Mouse (Mus musculus): ENCODE measurements around the gene Edaradd. TPM values are rescaled to one million over a fixed set of nuclear protein-coding genes. Genes with fewer than 3 reads are reported as not detected.

Edaradd gene
- polyA plus RNA-seq, 1 experiment from 2014 or later, result 0.38 TPM

- Histone ChIP-seq H3K36me3 (ENCODE audit: control insufficient read depth, insufficient read depth, low read length) (no peaks in the 10 kb centered on the region), H3K27ac (replicated peaks in 1 of 2; ENCODE audit: control insufficient read depth in 1 of 2, insufficient read depth in 1 of 2, low read depth in 2 of 2, low read length in 2 of 2) (no peak overlapping the region), H3K4me2 (ENCODE audit: low read length) (no peak overlapping the region), H3K27me3 (ENCODE audit: control insufficient read depth, insufficient read depth, low read length) (no peaks in the 10 kb centered on the region), H3K4me1 (ENCODE audit: control insufficient read depth in 2 of 2, insufficient read depth in 2 of 2, low read length in 2 of 2) (no peaks in the 10 kb centered on the region), H3K9me3 (ENCODE audit: control insufficient read depth, low read length) (no peaks in the 10 kb centered on the region), H3K4me3 (ENCODE audit: control insufficient read depth in 1 of 2, insufficient read depth in 1 of 2, low read depth in 1 of 2, low read length in 2 of 2) (no peak overlapping the region), H3K9ac (ENCODE audit: low read length) (no peak overlapping the region)
- 65% methylated on average over 6 of the region's 6 CpGs for WGBS
- no peak for ATAC-seq (ENCODE audit: insufficient number of reproducible peaks, insufficient read depth, low FRiP score, low read depth)
These were observed 39.4 kb upstream of the Edaradd start for GRCm38 (mm10) chr13:12559462-12560120.

- Histone ChIP-seq H3K4me2 (ENCODE audit: low read length) (no peak overlapping the region), H3K36me3 (ENCODE audit: control insufficient read depth, insufficient read depth, low read length) (no peaks in the 10 kb centered on the region), H3K9me3 (ENCODE audit: control insufficient read depth, low read length) (no peaks in the 10 kb centered on the region), H3K27ac (replicated peaks in 1 of 2; ENCODE audit: control insufficient read depth in 1 of 2, insufficient read depth in 1 of 2, low read depth in 2 of 2, low read length in 2 of 2) (no peak overlapping the region), H3K4me1 (ENCODE audit: control insufficient read depth in 2 of 2, insufficient read depth in 2 of 2, low read length in 2 of 2) (no peaks in the 10 kb centered on the region), H3K4me3 (ENCODE audit: control insufficient read depth in 1 of 2, insufficient read depth in 1 of 2, low read depth in 1 of 2, low read length in 2 of 2) (no peak overlapping the region), H3K27me3 (ENCODE audit: control insufficient read depth, insufficient read depth, low read length) (no peaks in the 10 kb centered on the region), H3K9ac (ENCODE audit: low read length) (no peak overlapping the region)
- no peak for ATAC-seq (ENCODE audit: insufficient number of reproducible peaks, insufficient read depth, low FRiP score, low read depth)
- 65% methylated on average over 3 of the region's 3 CpGs for WGBS
These were observed 38.8 kb upstream of the Edaradd start for GRCm38 (mm10) chr13:12559044-12559443.

GRCm38 (mm10) chr13:12554211-12554610, 34.0 kb upstream of the Edaradd start:
- 67% methylated on average over 4 of the region's 4 CpGs for WGBS
- no peak for ATAC-seq (ENCODE audit: insufficient number of reproducible peaks, insufficient read depth, low FRiP score, low read depth)
- no peak overlapping the region for H3K4me2 ChIP-seq (ENCODE audit: low read length)
- H3K9me3 ChIP-seq (ENCODE audit: control insufficient read depth, low read length), result no peaks in the 10 kb centered on the region
- no peaks in the 10 kb centered on the region for H3K36me3 ChIP-seq (ENCODE audit: control insufficient read depth, insufficient read depth, low read length)
- no peaks in the 10 kb centered on the region for H3K27me3 ChIP-seq (ENCODE audit: control insufficient read depth, insufficient read depth, low read length)
- no peaks in the 10 kb centered on the region for H3K4me1 ChIP-seq (ENCODE audit: control insufficient read depth in 2 of 2, insufficient read depth in 2 of 2, low read length in 2 of 2)
- no peak overlapping the region for H3K4me3 ChIP-seq (ENCODE audit: control insufficient read depth in 1 of 2, insufficient read depth in 1 of 2, low read depth in 1 of 2, low read length in 2 of 2)
- H3K9ac ChIP-seq (ENCODE audit: low read length), result no peak overlapping the region
- H3K27ac ChIP-seq (replicated peaks in 1 of 2; ENCODE audit: control insufficient read depth in 1 of 2, insufficient read depth in 1 of 2, low read depth in 2 of 2, low read length in 2 of 2), result no peak overlapping the region

GRCm38 (mm10) chr13:12543880-12544568, 23.8 kb upstream of the Edaradd start:
- ATAC-seq (ENCODE audit: insufficient number of reproducible peaks, insufficient read depth, low FRiP score, low read depth), result no peak
- Histone ChIP-seq H3K27me3 (ENCODE audit: control insufficient read depth, insufficient read depth, low read length) (no peaks in the 10 kb centered on the region), H3K36me3 (ENCODE audit: control insufficient read depth, insufficient read depth, low read length) (no peaks in the 10 kb centered on the region), H3K9ac (ENCODE audit: low read length) (no peak overlapping the region), H3K4me2 (ENCODE audit: low read length) (no peak overlapping the region), H3K4me3 (ENCODE audit: control insufficient read depth in 1 of 2, insufficient read depth in 1 of 2, low read depth in 1 of 2, low read length in 2 of 2) (no peak overlapping the region), H3K27ac (replicated peaks in 1 of 2; ENCODE audit: control insufficient read depth in 1 of 2, insufficient read depth in 1 of 2, low read depth in 2 of 2, low read length in 2 of 2) (no peak overlapping the region), H3K9me3 (ENCODE audit: control insufficient read depth, low read length) (no peaks in the 10 kb centered on the region), H3K4me1 (ENCODE audit: control insufficient read depth in 2 of 2, insufficient read depth in 2 of 2, low read length in 2 of 2) (peaks cover 7 to 8% of the 10 kb centered on the region in 2 experiments)
- WGBS, result 78% methylated on average over 8 of the region's 8 CpGs

GRCm38 (mm10) chr13:12543246-12543645, 23.0 kb upstream of the Edaradd start:
- H3K27ac ChIP-seq (replicated peaks in 1 of 2; ENCODE audit: control insufficient read depth in 1 of 2, insufficient read depth in 1 of 2, low read depth in 2 of 2, low read length in 2 of 2), result no peak overlapping the region
- no peak overlapping the region for H3K4me3 ChIP-seq (ENCODE audit: control insufficient read depth in 1 of 2, insufficient read depth in 1 of 2, low read depth in 1 of 2, low read length in 2 of 2)
- 66% methylated on average over 5 of the region's 5 CpGs for WGBS
- no peaks in the 10 kb centered on the region for H3K9me3 ChIP-seq (ENCODE audit: control insufficient read depth, low read length)
- H3K9ac ChIP-seq (ENCODE audit: low read length), result no peak overlapping the region
- H3K36me3 ChIP-seq (ENCODE audit: control insufficient read depth, insufficient read depth, low read length), result no peaks in the 10 kb centered on the region
- H3K27me3 ChIP-seq (ENCODE audit: control insufficient read depth, insufficient read depth, low read length), result no peaks in the 10 kb centered on the region
- peaks cover 7 to 8% of the 10 kb centered on the region in 2 experiments for H3K4me1 ChIP-seq (ENCODE audit: control insufficient read depth in 2 of 2, insufficient read depth in 2 of 2, low read length in 2 of 2)
- ATAC-seq (ENCODE audit: insufficient number of reproducible peaks, insufficient read depth, low FRiP score, low read depth), result no peak
- H3K4me2 ChIP-seq (ENCODE audit: low read length), result no peak overlapping the region

- ATAC-seq (ENCODE audit: insufficient number of reproducible peaks, insufficient read depth, low FRiP score, low read depth), result 0 out of 2 replicates have a peak, but pooled peaks have one; percentile 59
- WGBS, result 8% methylated on average over 23 of the region's 23 CpGs
- H3K4me1 ChIP-seq (ENCODE audit: control insufficient read depth in 2 of 2, insufficient read depth in 2 of 2, low read length in 2 of 2), result peaks cover 7 to 8% of the 10 kb centered on the region in 2 experiments
- H3K4me2 ChIP-seq (ENCODE audit: low read length), result peak overlapping the region; percentile 48
- no peak overlapping the region for H3K27ac ChIP-seq (replicated peaks in 1 of 2; ENCODE audit: control insufficient read depth in 1 of 2, insufficient read depth in 1 of 2, low read depth in 2 of 2, low read length in 2 of 2)
- no peaks in the 10 kb centered on the region for H3K9me3 ChIP-seq (ENCODE audit: control insufficient read depth, low read length)
- H3K9ac ChIP-seq (ENCODE audit: low read length), result no peak overlapping the region
- peak overlapping the region in 1 of 2 experiments; percentile 5; a peak in 2 of 4 replicates for H3K4me3 ChIP-seq (ENCODE audit: control insufficient read depth in 1 of 2, insufficient read depth in 1 of 2, low read depth in 1 of 2, low read length in 2 of 2)
- H3K27me3 ChIP-seq (ENCODE audit: control insufficient read depth, insufficient read depth, low read length), result no peaks in the 10 kb centered on the region
- H3K36me3 ChIP-seq (ENCODE audit: control insufficient read depth, insufficient read depth, low read length), result no peaks in the 10 kb centered on the region
These were observed 22.1 kb upstream of the Edaradd start for GRCm38 (mm10) chr13:12542006-12542981.

- 0 out of 2 replicates have a peak, but pooled peaks cover 3% of the 10 kb centered on the region for H3K9me3 ChIP-seq (ENCODE audit: control insufficient read depth, low read length)
- no peaks in the 10 kb centered on the region for H3K36me3 ChIP-seq (ENCODE audit: control insufficient read depth, insufficient read depth, low read length)
- no peak for ATAC-seq (ENCODE audit: insufficient number of reproducible peaks, insufficient read depth, low FRiP score, low read depth)
- no peak overlapping the region for H3K4me3 ChIP-seq (ENCODE audit: control insufficient read depth in 1 of 2, insufficient read depth in 1 of 2, low read depth in 1 of 2, low read length in 2 of 2)
- H3K4me1 ChIP-seq (ENCODE audit: control insufficient read depth in 2 of 2, insufficient read depth in 2 of 2, low read length in 2 of 2), result peaks cover 7 to 8% of the 10 kb centered on the region in 2 experiments
- H3K4me2 ChIP-seq (ENCODE audit: low read length), result no peak overlapping the region
- H3K9ac ChIP-seq (ENCODE audit: low read length), result no peak overlapping the region
- H3K27me3 ChIP-seq (ENCODE audit: control insufficient read depth, insufficient read depth, low read length), result no peaks in the 10 kb centered on the region
- H3K27ac ChIP-seq (replicated peaks in 1 of 2; ENCODE audit: control insufficient read depth in 1 of 2, insufficient read depth in 1 of 2, low read depth in 2 of 2, low read length in 2 of 2), result no peak overlapping the region
- 56% methylated on average over 13 of the region's 13 CpGs for WGBS
These were observed 19.9 kb upstream of the Edaradd start for GRCm38 (mm10) chr13:12540119-12540518.

All from heart, embryonic 14.5 days (tissue).